21 mouse cellular contexts compared by ENCODE assay signal in genomic region chr13:40453360-40453759, GRCm38 (mm10).
DNase-seq lines count a peak whose midpoint lies in the region; ATAC-seq and TF ChIP-seq lines count a peak whose summit lies in the region.
"Had no signal": no experiment of that assay in that cellular context is flagged by ENCODE, and none has a peak within 500 bp of the region (broad histone marks: within the 10 kb centered on the region; RNA-seq: fewer than 3 reads in every experiment).

No protein-coding gene starts in this region.

- H3K9ac ChIP-seq in lung, postnatal 0 days (replicated peaks; ENCODE audit: low read depth), result no peak overlapping the region
- H3K9ac ChIP-seq: embryonic facial prominence, embryonic 12.5 days; forebrain, embryonic 12.5 days had no signal

- no peak overlapping the region for H3K4me2 ChIP-seq in lung, postnatal 0 days (replicated peaks; ENCODE audit: low read depth, low read length)
- H3K4me2 ChIP-seq: embryonic facial prominence, embryonic 12.5 days; forebrain, embryonic 12.5 days had no signal

- H3K4me1 ChIP-seq in lung, postnatal 0 days (ENCODE audit: insufficient read depth, low read depth, low read length), result no peaks in the 10 kb centered on the region
- H3K4me1 ChIP-seq in embryonic facial prominence, embryonic 10.5 days, result no peaks in the 10 kb centered on the region
- H3K4me1 ChIP-seq: embryonic facial prominence, embryonic 12.5 days; forebrain, embryonic 10.5 days; forebrain, embryonic 12.5 days had no signal

- H3K36me3 ChIP-seq in lung, postnatal 0 days (ENCODE audit: insufficient read depth, low read length), result no peaks in the 10 kb centered on the region
- H3K36me3 ChIP-seq in embryonic facial prominence, embryonic 10.5 days (replicated peaks), result no peaks in the 10 kb centered on the region
- H3K36me3 ChIP-seq: embryonic facial prominence, embryonic 12.5 days; forebrain, embryonic 10.5 days; forebrain, embryonic 12.5 days had no signal

- peak; percentile 46; the same call in 1 of the 2 replicates for TF ChIP-seq EP300 in lung, postnatal 0 days (IDR thresholded peaks at IDR 0.05)

- no peak overlapping the region for H3K27ac ChIP-seq in lung, postnatal 0 days (ENCODE audit: low read length)
- no peak overlapping the region for H3K27ac ChIP-seq in embryonic facial prominence, embryonic 10.5 days (replicated peaks)
- H3K27ac ChIP-seq: embryonic facial prominence, embryonic 12.5 days; forebrain, embryonic 10.5 days; forebrain, embryonic 12.5 days had no signal

- H3K9me3 ChIP-seq in lung, postnatal 0 days (ENCODE audit: low read length), result no peaks in the 10 kb centered on the region
- no peaks in the 10 kb centered on the region for H3K9me3 ChIP-seq in embryonic facial prominence, embryonic 10.5 days
- H3K9me3 ChIP-seq: embryonic facial prominence, embryonic 12.5 days; forebrain, embryonic 10.5 days; forebrain, embryonic 12.5 days had no signal

- DNase-seq in lung, postnatal 0 days (ENCODE audit: low spot score), result peak; percentile 11
- DNase-seq in lung, postnatal 36 days, result no peak
- peak; percentile 99 for DNase-seq in gonadal fat pad, adult 2 months (ENCODE audit: low read depth)
- DNase-seq in layer of hippocampus, adult 9-11 months, result no peak
- DNase-seq in embryonic facial prominence, embryonic 10.5 days (ENCODE audit: low spot score), result no peak
- DNase-seq: adrenal gland, adult 2 months; adrenal gland, postnatal 10 days; adrenal gland, postnatal 25 days; cerebellum, adult 11 months; cerebellum, adult 18-20 months; cerebellum, adult 8-10 months; cerebellum, adult 9-11 months; cerebellum, postnatal 14 days; cerebellum, postnatal 36 days; embryo, embryonic 11 days had no signal

- peak; percentile 53; the same call in 1 of the 2 replicates for ATAC-seq in lung, postnatal 0 days
- ATAC-seq in megakaryocyte progenitor cell, adult 5-6 weeks (replicated peaks; ENCODE audit: poor library complexity), result peak; percentile 42
- ATAC-seq: forebrain, embryonic 14.5 days; forebrain, embryonic 16.5 days had no signal

- WGBS in lung, postnatal 0 days, result 59% methylated on average over 2 of the region's 2 CpGs
- WGBS in embryonic facial prominence, embryonic 10.5 days, result 90% methylated on average over 2 of the region's 2 CpGs

- no peaks in the 10 kb centered on the region for H3K27me3 ChIP-seq in lung, postnatal 0 days (replicated peaks; ENCODE audit: insufficient read depth, low read length)
- 0 out of 2 replicates have a peak, but pooled peaks cover 3% of the 10 kb centered on the region for H3K27me3 ChIP-seq in embryonic facial prominence, embryonic 10.5 days (replicated peaks; ENCODE audit: low read depth, poor library complexity, severe bottlenecking)
- H3K27me3 ChIP-seq: embryonic facial prominence, embryonic 12.5 days; forebrain, embryonic 12.5 days had no signal

- H3K4me3 ChIP-seq in lung, postnatal 0 days (ENCODE audit: low read depth, low read length), result no peak overlapping the region
- no peak overlapping the region for H3K4me3 ChIP-seq in embryonic facial prominence, embryonic 10.5 days
- H3K4me3 ChIP-seq: embryonic facial prominence, embryonic 12.5 days; forebrain, embryonic 10.5 days; forebrain, embryonic 12.5 days had no signal

- no peak for TF ChIP-seq CTCF in lung, postnatal 0 days (IDR thresholded peaks at IDR 0.05)

Comparison
In these comparisons a context has a peak if more than half of its experiments do, and no peak if none do; other contexts are left out.
1. DNase-seq: peak in lung, postnatal 0 days (single experiment) and gonadal fat pad, adult 2 months (single experiment); none in lung, postnatal 36 days (single experiment), layer of hippocampus, adult 9-11 months (single experiment) and embryonic facial prominence, embryonic 10.5 days (single experiment).